Mouse (Mus musculus) 416B (cell line): ENCODE measurements at regions not wholly inside any gene's neighbourhood (a gene's known extent, or its start where the extent isn't known, plus 50 kb on each side); places are given as distances from the start of the nearest gene placed in this dataset.
"Not testable (repeated sequence)": the region's sequence is repeated elsewhere in the genome, so short reads cannot be mapped to it uniquely, and the experiment has no call there.

ENCODE experiments used
- DNase-seq: peaks from one replicate; pipeline ENCODE4 v3.0.0; 2011; ENCODE audit warnings: low read depth

DNA sequence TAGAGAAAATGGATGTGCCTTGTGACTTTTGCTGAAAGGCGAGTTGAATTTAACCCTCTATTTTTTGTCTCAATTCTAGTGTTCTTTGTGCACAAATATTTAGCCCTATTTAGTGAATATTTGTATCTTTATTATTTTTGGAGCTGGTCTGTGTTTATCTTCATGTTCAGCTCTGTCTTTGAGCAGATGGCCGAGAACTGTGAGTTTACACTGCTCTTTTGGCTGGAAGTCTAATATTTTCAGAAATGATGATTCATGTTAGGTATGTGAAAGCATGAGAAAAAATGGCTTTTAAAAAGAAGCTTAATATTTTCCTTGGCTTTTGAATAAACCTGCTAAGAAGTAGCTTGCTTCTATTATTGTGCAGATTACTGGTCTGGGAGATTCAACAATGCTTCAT, 505.4 kb downstream of the Sema5a start:
- no peak for DNase-seq

DNA sequence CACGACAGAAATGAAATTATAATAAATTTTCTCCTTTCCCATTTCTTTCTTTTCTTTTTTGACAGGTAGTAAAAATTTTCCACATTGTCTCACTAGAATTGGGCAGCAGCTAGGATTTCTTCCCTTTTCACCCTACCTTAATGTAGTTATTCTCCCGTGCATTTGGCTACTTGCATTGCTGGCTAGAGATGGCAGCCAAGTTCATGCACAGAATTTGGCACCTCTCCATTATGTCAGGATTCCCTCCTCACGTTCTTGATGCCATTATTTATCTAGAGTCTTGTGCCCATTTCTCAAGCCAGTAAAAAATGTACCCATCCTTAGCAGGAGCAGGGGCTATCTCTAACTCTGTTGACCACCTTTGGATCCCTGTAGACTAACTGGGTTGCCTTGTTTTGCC, 507.4 kb downstream of the Sema5a start:
- DNase-seq, result no peak

DNA sequence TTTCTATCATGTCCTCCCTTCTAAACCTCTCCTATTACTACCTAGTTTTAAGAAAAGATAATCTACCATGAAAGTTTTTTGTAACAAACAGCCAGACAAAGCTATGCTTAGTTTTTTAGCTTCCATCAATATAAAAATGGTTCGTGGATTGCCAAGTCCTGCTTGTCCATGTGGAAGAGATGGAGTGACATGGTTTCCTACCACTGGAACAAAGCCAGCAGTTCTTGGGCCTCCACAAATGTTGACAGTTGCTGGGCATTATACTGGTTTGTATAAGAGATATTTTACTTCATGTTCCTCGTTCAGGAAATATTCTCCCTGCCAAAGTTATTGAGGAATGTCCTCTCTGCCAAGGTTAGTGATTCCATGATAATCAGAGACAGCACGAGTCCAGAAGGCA, 515.5 kb downstream of the Sema5a start:
- DNase-seq, result no peak

DNA sequence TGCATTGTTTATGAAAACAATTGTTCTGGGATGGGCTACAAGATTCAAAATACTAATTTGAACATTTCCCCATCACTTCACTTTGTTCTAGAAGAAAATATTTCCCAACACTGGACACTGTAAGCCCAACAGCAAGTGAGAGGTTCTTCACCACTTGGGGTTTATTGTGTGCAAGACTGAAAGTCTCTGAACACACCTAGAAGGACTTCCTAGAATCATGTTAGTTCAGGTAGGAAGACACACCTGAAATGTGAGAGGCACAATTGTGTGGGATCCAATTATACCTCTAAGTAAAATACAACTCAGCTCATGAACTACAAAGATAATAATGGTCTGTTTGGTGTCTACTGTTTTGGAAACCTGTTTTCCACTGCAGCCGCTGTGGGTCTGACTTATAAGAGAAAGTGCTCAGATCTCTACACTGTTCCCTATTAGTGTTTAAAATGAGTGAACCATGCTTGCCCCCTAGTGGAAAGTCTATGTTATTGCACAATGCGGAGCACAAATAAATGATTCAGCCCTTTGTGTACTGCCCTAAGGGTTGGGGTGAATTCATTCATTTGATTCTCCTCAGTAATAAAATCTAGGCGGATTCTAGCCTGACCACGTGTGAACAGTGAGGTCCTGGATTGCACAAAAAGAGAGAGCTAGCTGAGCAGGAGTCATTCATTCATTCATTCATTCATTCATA, 521.5 kb downstream of the Sema5a start:
- DNase-seq, result peak; percentile 52

DNA sequence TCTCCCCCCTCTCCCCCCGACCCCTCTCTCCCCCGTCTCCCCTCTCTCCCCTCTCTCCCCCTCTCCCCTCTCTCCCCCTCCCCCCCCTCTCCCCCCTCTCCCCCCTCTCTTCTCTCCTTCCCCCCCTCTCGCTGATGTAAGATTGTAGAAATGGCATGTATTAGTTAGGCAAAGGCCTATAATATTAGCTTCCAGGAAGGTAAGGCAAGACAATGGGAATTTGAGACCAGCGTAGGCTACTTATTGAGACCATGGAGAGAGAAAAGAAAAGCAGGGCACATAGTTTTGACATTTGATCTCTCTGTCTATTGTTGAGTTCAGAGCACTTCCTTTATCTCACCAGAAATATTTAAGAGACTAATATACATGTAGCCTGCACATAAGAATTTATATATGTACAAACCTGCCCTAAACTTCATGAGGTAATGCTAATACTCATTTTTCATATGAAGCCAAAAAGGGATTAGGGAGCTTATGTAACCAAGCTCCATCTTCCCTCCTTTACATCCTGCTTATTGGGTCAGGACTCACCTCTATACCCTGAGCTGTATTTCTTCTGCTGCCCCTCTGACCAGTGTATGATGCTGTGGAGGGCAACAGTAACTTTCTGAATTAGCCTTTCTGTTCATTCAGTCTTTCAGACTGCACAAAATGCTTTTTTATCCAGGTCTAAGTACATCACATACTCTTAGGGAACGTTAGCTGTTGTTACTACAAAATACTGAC, 522.3 kb downstream of the Sema5a start:
- no peak for DNase-seq

GRCm38 (mm10) chr15:32778226-32778598, 533.6 kb downstream of the Sema5a start:
- not testable (repeated sequence) for DNase-seq

- DNase-seq, result not testable (repeated sequence)
Measured at GRCm38 (mm10) chr15:32778599-32779273, 534.1 kb downstream of the Sema5a start.

DNA sequence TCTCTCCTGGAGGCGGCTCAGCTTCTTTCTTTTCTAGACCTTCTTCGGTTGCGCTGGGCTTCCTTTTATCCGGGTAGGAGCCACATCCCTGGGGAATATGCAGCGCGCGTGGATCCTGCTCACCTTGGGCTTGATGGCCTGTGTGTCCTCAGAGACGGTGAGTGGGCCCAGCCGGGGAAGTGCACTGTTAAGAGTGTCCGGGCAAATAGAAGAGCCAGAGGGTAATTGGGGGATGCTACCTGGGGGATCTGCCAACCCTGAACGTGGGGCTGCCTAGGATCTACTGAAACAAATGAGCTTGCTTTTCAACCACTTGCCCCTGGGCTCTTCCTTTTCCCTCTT, 534.6 kb downstream of the Sema5a start:
- not testable (repeated sequence) for DNase-seq

- not testable (repeated sequence) for DNase-seq
Measured at GRCm38 (mm10) chr15:32781609-32782008, 537.0 kb downstream of the Sema5a start.

- no peak for DNase-seq
Measured at GRCm38 (mm10) chr15:32799222-32799621, 554.6 kb downstream of the Sema5a start.

DNA sequence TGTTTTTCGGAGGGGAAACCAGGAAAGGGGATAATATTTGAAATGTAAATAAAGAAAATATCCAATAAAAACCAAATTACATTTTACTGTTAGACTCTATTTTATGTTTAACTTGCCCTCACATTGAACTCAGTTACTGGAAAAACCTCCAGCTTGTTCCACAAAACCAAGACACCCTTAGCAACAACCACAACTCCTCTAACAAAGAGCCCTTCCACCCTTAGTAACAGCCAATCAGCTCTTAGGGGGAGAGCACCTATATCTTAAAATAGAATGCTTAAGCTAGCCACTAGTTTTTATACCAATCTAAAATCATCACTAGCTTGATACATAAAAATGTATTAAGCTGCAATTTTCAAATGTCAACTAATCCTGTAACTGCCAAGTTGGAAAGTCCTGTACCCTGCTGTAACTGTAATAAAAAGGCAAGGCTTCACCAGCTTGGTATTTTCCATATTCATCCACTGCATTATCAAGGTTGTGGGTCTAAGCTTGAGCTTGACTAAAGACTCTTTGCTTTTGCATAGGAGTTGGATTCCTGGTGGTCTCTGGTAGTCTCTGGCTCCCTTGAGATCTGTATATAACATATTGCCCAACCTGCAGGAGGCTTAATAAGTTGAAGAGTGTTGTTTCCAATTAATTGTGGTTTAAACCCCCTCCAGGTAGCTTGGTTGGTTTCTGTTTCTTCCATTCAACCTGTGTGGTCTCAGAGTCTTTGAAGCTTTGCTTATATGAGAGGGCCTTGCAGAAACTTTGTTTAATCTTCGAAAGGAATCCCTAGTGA, 566.4 kb downstream of the Sema5a start:
- no peak for DNase-seq

DNA sequence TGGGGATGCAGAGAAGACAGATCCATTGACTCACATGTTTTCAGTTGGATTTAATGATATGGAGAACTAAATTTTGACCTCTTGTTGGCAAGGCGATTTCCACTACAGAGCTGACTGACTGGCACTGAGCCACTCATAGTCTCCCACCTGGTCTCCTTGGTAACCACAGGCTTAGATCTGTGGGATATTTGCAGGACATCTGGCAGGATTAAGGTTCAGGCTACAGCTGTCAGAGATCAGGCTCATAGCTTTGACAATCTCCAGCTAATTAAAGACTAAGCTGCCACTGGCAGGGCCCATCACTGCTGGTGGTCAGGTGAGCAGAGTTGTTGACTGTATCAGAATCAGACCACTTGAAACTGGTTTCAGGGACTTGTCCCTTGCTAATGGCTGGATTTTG, 595.4 kb downstream of the Sema5a start:
- DNase-seq, result no peak
